8 mouse cellular contexts compared by ENCODE assay signal in genomic region chr8:89045218-89045601, GRCm38 (mm10). TPM values are rescaled to one million over a fixed set of nuclear protein-coding genes. Genes with fewer than 3 reads are reported as not detected.
DNase-seq lines count a peak whose midpoint lies in the region; ATAC-seq lines count a peak whose summit lies in the region.

No protein-coding gene starts in this region.

- ATAC-seq in forebrain, embryonic 11.5 days (replicated peaks; ENCODE audit: low FRiP score) = no peak
- no peak for ATAC-seq in limb, embryonic 11.5 days (ENCODE audit: insufficient number of reproducible peaks, low FRiP score, low TSS enrichment, low read depth)
- no peak for ATAC-seq in neural tube, embryonic 13.5 days (ENCODE audit: low read depth)

- peaks cover 12% of the 10 kb centered on the region for H3K4me1 ChIP-seq in forebrain, embryonic 11.5 days (replicated peaks; ENCODE audit: control insufficient read depth, insufficient read depth, low read length)
- peaks cover 3% of the 10 kb centered on the region; the same call in 1 of the 2 replicates for H3K4me1 ChIP-seq in limb, embryonic 11.5 days (ENCODE audit: control insufficient read depth, insufficient read depth, low read length)
- peaks cover 78% of the 10 kb centered on the region for H3K4me1 ChIP-seq in neural tube, embryonic 13.5 days (replicated peaks)

- WGBS in forebrain, embryonic 11.5 days = 0% methylated on average over 30 of the region's 30 CpGs
- under 1% methylated on average over 30 of the region's 30 CpGs for WGBS in limb, embryonic 11.5 days
- WGBS in neural tube, embryonic 13.5 days = 1% methylated on average over 30 of the region's 30 CpGs

- peak overlapping the region; percentile 99 for H3K27ac ChIP-seq in forebrain, embryonic 11.5 days (ENCODE audit: low read depth, low read length)
- peak overlapping the region; percentile 99 for H3K27ac ChIP-seq in limb, embryonic 11.5 days (replicated peaks; ENCODE audit: low read depth, low read length)
- H3K27ac ChIP-seq in neural tube, embryonic 13.5 days (replicated peaks) = peak overlapping the region; percentile 98

- peak; percentile 40 for DNase-seq in kidney, adult 18-20 months
- DNase-seq in kidney, adult 9 months = no peak
- DNase-seq in forebrain, embryonic 11.5 days (ENCODE audit: low spot score) = peak; percentile 68
- DNase-seq in limb, embryonic 11.5 days (ENCODE audit: low spot score) = peak; percentile 69
- DNase-seq in urinary bladder, postnatal 14 days (ENCODE audit: low spot score) = no peak
- no peak for DNase-seq in adipocyte (ENCODE audit: low spot score)
- no peak for DNase-seq in cerebellum, adult 8-10 months

- H3K9me3 ChIP-seq in forebrain, embryonic 11.5 days (ENCODE audit: control insufficient read depth, low read length) = no peaks in the 10 kb centered on the region
- H3K9me3 ChIP-seq in limb, embryonic 11.5 days (ENCODE audit: control insufficient read depth, low read length) = no peaks in the 10 kb centered on the region
- H3K9me3 ChIP-seq in neural tube, embryonic 13.5 days = no peaks in the 10 kb centered on the region

- peak overlapping the region; percentile 75 for H3K4me2 ChIP-seq in forebrain, embryonic 11.5 days (ENCODE audit: low read depth, low read length, severe bottlenecking)
- peak overlapping the region; percentile 72 for H3K4me2 ChIP-seq in limb, embryonic 11.5 days (ENCODE audit: low read depth, severe bottlenecking)
- H3K4me2 ChIP-seq in neural tube, embryonic 13.5 days = peak overlapping the region; percentile 85

- H3K36me3 ChIP-seq in forebrain, embryonic 11.5 days (ENCODE audit: control insufficient read depth, insufficient read depth, low read length) = no peaks in the 10 kb centered on the region
- H3K36me3 ChIP-seq in limb, embryonic 11.5 days (ENCODE audit: control insufficient read depth, insufficient read depth, low read length) = no peaks in the 10 kb centered on the region
- H3K36me3 ChIP-seq in neural tube, embryonic 13.5 days = no peaks in the 10 kb centered on the region

- H3K27me3 ChIP-seq in forebrain, embryonic 11.5 days (ENCODE audit: control insufficient read depth, insufficient read depth, low read length) = peaks cover 22% of the 10 kb centered on the region
- peaks cover 5% of the 10 kb centered on the region for H3K27me3 ChIP-seq in limb, embryonic 11.5 days (ENCODE audit: control insufficient read depth, insufficient read depth, low read length)
- H3K27me3 ChIP-seq in neural tube, embryonic 13.5 days = peaks cover 28% of the 10 kb centered on the region

- H3K9ac ChIP-seq in forebrain, embryonic 11.5 days (ENCODE audit: low read length) = peak overlapping the region; percentile 100
- peak overlapping the region; percentile 99 for H3K9ac ChIP-seq in limb, embryonic 11.5 days (ENCODE audit: low read length)
- H3K9ac ChIP-seq in neural tube, embryonic 13.5 days = peak overlapping the region; percentile 89

- H3K4me3 ChIP-seq in forebrain, embryonic 11.5 days (ENCODE audit: low read depth, low read length) = peak overlapping the region; percentile 91
- H3K4me3 ChIP-seq in limb, embryonic 11.5 days (ENCODE audit: low read depth, low read length) = peak overlapping the region; percentile 81
- peak overlapping the region; percentile 69 for H3K4me3 ChIP-seq in neural tube, embryonic 13.5 days

RNA-seq across cellular contexts. Expression of gene Sall1, which starts 1.2 kb away (rescaled TPM):
- 27.8 and 32.9 TPM in 2 replicates for polyA plus RNA-seq in forebrain, embryonic 11.5 days (2014; fragmentation: Nextera tagmentation; extraction: Ambion mirVana)
- 30.0 and 30.4 TPM in 2 replicates for polyA plus RNA-seq in limb, embryonic 11.5 days (2014; fragmentation: Nextera tagmentation; extraction: Ambion mirVana)
- 17.1 and 17.2 TPM in 2 replicates for polyA plus RNA-seq in neural tube, embryonic 13.5 days (2015; fragmentation: Nextera tagmentation; extraction: Ambion mirVana)

Comparison
In these comparisons a context has a peak if more than half of its experiments do, and no peak if none do; other contexts are left out.
1. DNase-seq: peak in kidney, adult 18-20 months (single experiment), forebrain, embryonic 11.5 days (single experiment) and limb, embryonic 11.5 days (single experiment); none in kidney, adult 9 months (single experiment), urinary bladder, postnatal 14 days (single experiment), adipocyte (single experiment) and cerebellum, adult 8-10 months (single experiment).
2. Peak in every context shown above with its lines, with median percentiles within 50 percentile points of each other: H3K27ac ChIP-seq, H3K4me2 ChIP-seq, H3K4me3 ChIP-seq and H3K9ac ChIP-seq.